Comparison of ENCODE assay signal across 6 mouse cellular contexts in genomic region chr5:27418856-27419255, GRCm38 (mm10).
"Had no signal": no experiment of that assay in that cellular context is flagged by ENCODE, and none has a peak within 500 bp of the region (broad histone marks: within the 10 kb centered on the region; RNA-seq: fewer than 3 reads in every experiment).

No protein-coding gene starts in this region.

- DNase-seq: kidney, postnatal 14 days; layer of hippocampus, adult 9-11 months; layer of hippocampus, postnatal 36 days; lung, adult 18-20 months; right cerebral cortex, postnatal 14 days; thymus, postnatal 4 days had no signal
